Mouse (Mus musculus) urinary bladder, postnatal 25 days (tissue): ENCODE results near the gene Mroh3.

Experiments
- DNase-seq: peaks from one replicate; pipeline ENCODE4 v3.0.0; 2022; ENCODE audit warnings: low spot score

Gene Mroh3

GRCm38 (mm10) chr1:136228328-136229039, 15.9 kb upstream of the Mroh3 start:
- peak; percentile 34 for DNase-seq

GRCm38 (mm10) chr1:136227870-136228269, 15.2 kb upstream of the Mroh3 start:
- peak; percentile 31 for DNase-seq

- DNase-seq = no peak
Measured at GRCm38 (mm10) chr1:136226626-136227025, 14.0 kb upstream of the Mroh3 start.

- no peak for DNase-seq
Measured at GRCm38 (mm10) chr1:136225846-136226245, 13.2 kb upstream of the Mroh3 start.

- peak; percentile 45 for DNase-seq
Measured at GRCm38 (mm10) chr1:136223758-136224342, 11.2 kb upstream of the Mroh3 start.

GRCm38 (mm10) chr1:136222386-136222785, 9.8 kb upstream of the Mroh3 start:
- DNase-seq = no peak

- peak; percentile 48 for DNase-seq
Measured at GRCm38 (mm10) chr1:136220037-136220871, 7.6 kb upstream of the Mroh3 start.

- DNase-seq = no peak
Measured at GRCm38 (mm10) chr1:136214304-136214703, 1.7 kb upstream of the Mroh3 start.

- no peak for DNase-seq
Measured at GRCm38 (mm10) chr1:136190033-136190432, 22.6 kb downstream of the Mroh3 start.

- DNase-seq = no peak
Measured at GRCm38 (mm10) chr1:136179511-136180001, 33.1 kb downstream of the Mroh3 start.

GRCm38 (mm10) chr1:136178741-136179140, 33.9 kb downstream of the Mroh3 start:
- no peak for DNase-seq

- no peak for DNase-seq
Measured at GRCm38 (mm10) chr1:136177085-136177484, 35.5 kb downstream of the Mroh3 start.

GRCm38 (mm10) chr1:136175183-136175582, 37.4 kb downstream of the Mroh3 start:
- DNase-seq = no peak

- peak; percentile 19 for DNase-seq
Measured at GRCm38 (mm10) chr1:136174101-136174606, 38.5 kb downstream of the Mroh3 start.

- no peak for DNase-seq
Measured at GRCm38 (mm10) chr1:136172696-136173095, 39.9 kb downstream of the Mroh3 start.

- DNase-seq = peak; percentile 65
Measured at GRCm38 (mm10) chr1:136170109-136170508, 42.5 kb downstream of the Mroh3 start.

GRCm38 (mm10) chr1:136167657-136168056, 45.0 kb downstream of the Mroh3 start:
- no peak for DNase-seq

- DNase-seq = no peak
Measured at GRCm38 (mm10) chr1:136165436-136165835, 47.2 kb downstream of the Mroh3 start.

- no peak for DNase-seq
Measured at GRCm38 (mm10) chr1:136161333-136161921, 51.2 kb downstream of the Mroh3 start.

- no peak for DNase-seq
Measured at GRCm38 (mm10) chr1:136160930-136161329, 51.7 kb downstream of the Mroh3 start.

GRCm38 (mm10) chr1:136160297-136160696, 52.3 kb downstream of the Mroh3 start:
- no peak for DNase-seq

- no peak for DNase-seq
Measured at GRCm38 (mm10) chr1:136159830-136160229, 52.8 kb downstream of the Mroh3 start.
